Mouse (Mus musculus): ENCODE measurements around the gene Fcrla. TPM values are rescaled to one million over a fixed set of nuclear protein-coding genes. Genes with fewer than 3 reads are reported as not detected.

Gene Fcrla
- total RNA-seq, 1 experiment from 2014 or later = not detected

DNA sequence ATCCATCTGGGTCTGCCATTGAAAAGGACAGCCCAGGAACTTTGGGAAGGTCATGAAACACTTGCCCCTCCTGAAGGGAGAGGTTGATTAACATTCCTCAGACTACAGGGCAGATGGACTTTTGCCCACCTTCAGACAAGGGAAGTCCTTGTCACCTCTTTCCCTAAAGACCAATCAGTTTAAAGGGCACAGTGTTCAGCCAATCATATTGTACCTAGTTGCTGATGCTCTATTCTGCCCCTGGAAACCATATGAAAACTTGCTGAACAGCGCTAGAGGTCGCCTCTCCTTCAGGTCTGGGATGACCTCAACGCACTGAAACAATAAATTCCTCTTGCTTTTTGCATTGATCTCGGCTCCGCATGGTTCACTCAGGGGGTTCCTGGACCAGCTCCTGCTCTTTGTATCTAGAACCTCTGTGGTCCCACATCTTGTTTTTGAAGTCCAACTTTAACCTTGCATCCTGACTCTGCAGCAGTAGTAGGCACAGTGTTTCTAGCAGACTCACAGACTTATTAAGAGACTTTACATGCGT lies 6.1 kb upstream of the Fcrla start:
- ATAC-seq (replicated peaks; ENCODE audit: low read depth, poor library complexity, severe bottlenecking) = no peak

DNA sequence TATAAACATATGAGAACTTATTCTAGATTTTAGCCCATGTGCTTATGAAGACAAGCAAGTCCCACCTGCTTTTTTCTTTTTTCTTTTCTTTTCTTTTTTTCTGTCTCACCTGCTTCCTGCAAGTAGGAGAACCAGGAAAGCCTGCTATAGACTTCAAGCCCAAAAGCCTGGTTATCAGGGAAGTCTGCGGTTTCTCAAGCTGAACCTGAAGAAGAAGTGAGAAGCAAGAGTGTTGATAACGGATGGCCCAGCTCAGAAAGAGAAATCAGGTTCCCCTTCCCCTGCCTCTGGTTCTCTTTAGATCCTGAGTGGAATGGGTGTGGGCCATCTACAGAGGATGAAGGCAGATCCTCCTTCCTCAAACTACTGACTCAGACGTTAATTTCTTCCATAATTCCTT lies 4.7 kb upstream of the Fcrla start:
- no peak for ATAC-seq (replicated peaks; ENCODE audit: low read depth, poor library complexity, severe bottlenecking)

DNA sequence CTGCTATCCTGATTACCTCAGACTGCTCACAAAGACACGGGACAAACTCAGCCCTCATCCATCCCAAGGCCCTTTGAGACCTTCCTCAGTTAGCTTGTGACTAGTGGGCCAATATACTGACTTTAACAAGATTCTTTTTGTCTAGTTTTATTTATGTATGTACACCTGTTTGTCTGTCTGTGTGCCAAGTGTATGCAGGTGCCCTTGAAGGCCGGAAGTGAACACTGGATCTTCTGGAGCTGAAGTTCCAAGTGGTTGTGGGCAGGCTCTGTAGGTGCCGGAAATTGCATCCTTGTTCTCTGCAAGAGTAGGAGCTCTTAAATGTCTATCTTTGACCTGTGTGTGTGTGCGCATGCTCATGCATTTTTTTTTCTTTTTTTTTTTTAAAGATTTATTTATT lies 1.9 kb upstream of the Fcrla start:
- ATAC-seq (replicated peaks; ENCODE audit: low read depth, poor library complexity, severe bottlenecking) = no peak

DNA sequence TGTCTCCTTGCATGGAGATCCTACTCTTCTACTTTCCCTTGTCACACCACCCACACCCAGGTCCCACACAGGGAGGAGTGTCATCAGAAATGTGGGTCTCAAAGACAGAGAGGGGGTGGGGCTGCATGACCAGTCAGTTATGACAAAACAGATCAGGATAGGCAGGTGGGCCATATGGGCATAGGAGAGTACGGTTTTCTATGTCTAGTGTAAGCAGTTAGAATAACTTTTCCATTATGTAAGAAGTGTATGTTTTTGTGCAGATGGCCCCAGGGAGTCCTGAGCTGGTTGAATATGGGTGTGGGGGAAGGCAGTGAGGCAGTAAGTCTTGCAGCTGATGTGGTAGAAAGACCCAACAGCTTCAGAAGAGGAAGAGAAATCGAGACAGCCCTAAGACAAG lies 1.1 kb upstream of the Fcrla start:
- ATAC-seq (replicated peaks; ENCODE audit: low read depth, poor library complexity, severe bottlenecking) = no peak

DNA sequence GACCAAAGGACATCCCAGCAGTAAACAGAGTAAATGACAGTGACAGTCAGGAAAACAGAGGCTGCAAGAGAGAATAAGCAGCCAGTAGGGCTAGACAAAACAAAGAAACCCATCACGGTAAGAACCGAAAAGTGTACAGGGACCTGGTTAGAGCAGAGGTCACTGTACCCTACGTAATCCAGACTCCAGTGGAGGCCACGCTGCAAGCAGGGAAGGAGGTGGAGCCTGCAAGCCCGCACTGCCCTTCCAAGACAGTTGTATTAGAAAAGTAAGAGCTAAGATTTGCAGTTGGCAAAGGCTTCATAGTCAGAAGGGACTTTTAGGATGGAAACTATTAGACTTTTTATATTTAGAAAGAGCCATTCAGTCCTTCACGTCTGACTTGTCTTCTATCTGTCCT lies 442 bp downstream of the Fcrla start:
- no peak for ATAC-seq (replicated peaks; ENCODE audit: low read depth, poor library complexity, severe bottlenecking)

DNA sequence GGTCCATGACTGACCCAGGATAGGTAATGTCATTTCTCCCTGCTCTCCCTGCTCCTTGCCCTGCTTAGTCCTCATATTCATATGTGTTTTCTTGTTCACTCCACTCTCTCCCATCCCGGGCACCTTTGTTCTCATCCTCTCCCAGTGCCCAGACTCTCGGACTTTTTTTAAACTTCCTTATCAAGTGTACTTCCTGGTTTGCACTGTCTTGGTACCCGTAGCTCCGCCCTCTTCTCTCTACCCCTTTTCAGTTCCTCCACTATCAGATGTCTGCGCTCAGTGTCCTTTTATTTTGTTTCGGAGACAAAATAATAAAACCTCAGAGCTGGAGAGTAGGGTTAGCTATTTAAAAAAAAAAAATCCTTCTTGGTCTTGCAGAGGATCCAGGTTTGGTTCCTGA lies 2.9 kb downstream of the Fcrla start:
- ATAC-seq (replicated peaks; ENCODE audit: low read depth, poor library complexity, severe bottlenecking) = peak; percentile 98

DNA sequence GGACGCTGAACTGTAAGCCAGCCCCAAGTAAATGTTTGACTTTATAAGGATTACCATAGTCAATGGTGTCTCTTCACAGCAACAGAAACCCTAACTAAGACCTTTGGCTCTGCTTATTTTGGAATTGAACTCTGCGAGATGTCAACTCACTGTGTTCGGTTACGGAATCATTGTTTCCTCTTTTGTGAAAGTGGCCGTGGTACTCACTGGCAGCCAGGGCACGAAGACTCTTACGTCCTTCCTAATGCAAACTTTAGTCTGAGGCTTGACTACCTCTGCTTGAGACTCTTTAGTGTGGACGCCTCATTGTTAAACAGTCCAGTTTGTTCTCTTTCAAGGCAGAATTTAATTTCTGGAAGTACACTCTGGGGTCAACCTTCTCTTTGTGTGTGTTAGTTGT lies 8.1 kb downstream of the Fcrla start:
- no peak for ATAC-seq (replicated peaks; ENCODE audit: low read depth, poor library complexity, severe bottlenecking)

DNA sequence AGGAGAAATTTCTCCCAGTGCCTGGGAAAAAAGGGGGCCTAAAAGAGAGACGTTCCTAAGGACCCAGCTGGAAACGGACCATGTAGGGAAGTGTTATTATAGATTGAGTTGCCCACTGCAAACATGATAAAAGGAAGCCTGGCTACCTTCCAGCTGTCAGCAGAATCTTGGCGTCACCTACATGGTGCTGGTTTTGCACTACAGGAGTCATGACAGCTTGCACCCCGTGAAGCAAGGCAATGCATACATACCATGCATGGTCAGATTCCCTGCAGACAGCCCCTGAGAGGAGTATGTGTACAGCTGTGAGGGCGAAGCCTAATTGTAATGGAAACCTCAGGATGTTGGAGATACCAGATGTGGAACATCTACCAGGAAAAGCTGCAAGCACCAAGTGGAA lies 11.7 kb downstream of the Fcrla start:
- no peak for ATAC-seq (replicated peaks; ENCODE audit: low read depth, poor library complexity, severe bottlenecking)

DNA sequence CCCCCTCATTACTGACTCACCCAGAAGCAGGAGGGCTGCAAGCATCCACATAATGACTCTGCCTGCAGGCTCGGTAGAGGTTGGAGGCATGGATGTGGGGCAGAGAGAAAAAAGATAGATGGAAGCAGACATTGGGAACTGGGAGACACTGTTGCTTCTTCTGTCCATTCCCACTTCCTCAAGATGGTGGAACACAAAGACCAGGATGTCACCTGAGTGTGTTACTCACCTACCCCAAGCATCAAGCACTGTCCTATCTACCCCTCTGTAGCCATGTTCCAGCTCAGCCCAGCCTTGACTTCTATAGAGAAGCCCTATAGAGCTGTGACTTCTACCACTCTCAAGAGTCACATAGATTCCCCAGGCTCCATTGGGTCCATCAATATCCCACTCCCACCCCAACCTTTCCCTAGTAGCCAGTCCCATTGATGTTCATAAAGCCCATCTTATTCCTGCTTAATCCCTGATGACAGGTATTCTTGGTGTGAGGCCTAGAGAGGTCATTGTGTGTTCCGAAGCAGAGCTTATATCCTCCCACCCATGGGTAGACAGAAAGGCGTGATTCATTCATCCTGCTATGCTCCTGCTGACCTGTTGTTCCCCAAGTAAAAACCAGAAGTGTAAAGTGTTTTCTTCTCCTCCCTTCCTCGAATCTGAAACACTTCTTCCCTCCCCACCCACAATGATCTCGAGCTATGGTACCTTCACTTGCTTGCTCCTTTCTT lies 14.3 kb downstream of the Fcrla start, which contains the start of gene Fcrlb:
Fcrlb (minus strand) TSS at position 51 of the 725 bp plus-strand sequence.
- ATAC-seq (replicated peaks; ENCODE audit: low read depth, poor library complexity, severe bottlenecking) = no peak

DNA sequence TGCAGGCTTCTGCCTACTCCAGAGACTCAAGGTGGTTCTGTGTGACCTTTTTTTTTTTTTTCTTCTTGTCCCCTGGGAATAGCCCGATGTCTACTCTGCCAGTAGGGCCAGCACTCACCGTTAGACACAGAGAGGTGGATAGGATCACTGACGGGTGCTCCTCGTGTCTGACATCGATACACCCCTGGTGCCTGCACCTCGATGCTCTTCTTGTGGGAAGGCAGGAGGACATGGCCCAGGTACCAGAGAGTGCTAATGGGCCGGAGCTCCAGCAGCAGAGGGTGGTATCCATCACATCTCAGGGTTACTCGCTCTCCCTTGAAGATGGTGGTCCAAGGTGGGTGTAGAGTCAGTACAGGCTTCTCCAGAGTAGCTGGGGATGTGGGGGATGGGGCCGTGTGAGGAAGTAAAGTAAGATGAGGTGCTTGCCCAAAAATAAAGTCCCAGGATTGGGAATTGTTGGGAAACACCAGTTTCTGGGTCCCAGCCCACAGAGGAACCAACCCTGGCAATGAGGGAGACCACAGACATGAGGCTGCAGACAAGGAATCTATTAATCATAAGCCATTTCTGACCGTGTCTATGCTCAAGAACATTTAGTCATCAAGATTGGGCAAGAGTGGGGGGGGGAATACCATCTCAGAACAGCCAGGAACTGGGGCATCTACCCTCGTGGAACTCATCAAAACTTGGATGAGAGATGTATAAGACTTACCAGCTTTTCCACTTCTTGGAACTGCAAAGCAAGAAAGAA lies 15.3 kb downstream of the Fcrla start:
- ATAC-seq (replicated peaks; ENCODE audit: low read depth, poor library complexity, severe bottlenecking) = peak; percentile 31

DNA sequence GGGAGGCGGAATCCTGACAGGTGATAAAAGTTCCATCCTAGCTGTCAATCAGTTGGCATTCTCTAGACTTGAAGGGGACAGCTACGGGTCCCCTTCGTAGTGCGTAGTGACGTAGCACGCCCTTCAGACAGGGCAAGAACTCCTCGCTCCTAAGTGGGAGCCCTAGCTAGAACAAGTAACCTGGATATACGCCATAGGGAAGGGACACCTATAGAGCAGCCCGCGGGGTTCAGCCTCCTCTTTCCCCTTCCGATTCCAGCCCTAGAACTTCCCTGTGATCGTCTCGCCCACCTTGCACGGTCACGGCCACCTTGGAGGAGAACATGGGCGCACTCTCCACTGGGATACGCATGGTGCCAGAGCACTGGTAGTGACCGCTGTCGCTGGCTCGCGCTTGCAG lies 19.0 kb downstream of the Fcrla start:
- ATAC-seq (replicated peaks; ENCODE audit: low read depth, poor library complexity, severe bottlenecking) = peak; percentile 38

DNA sequence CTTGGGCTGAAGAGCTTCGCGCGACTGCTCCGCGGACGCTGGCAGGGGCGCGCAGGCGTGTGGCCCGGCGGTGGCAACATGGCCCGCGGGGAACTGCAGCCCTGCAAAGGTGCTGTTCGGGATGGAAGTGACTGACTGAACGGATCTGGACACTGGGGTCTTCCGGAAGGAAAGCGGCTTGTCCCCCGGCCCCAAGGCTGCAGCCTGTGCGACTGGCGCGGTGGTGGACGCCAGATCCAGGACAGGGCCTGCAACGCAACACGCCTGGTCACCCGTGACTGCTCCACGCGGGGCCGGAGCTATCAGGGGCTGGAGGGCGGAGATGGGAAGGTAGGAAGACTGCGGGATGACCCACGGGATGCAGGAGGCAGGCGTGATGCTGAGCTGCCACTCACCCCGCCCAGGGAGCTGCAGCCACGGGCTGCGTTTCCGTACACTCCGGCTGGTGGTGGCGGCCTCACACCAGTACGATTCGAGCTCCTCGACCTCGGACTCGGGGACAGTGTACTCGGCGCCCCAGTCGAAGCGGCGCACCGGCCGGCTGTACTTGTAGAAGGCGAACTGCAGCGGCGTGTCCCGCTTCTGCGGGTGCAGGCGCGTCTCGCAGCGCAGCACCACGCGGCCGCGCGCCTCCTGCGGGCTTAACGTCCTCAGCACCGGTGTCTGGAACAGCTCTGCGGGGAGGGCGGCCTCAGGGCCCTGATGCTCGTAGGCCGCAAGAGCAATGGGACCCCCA lies 19.8 kb downstream of the Fcrla start:
- ATAC-seq (replicated peaks; ENCODE audit: low read depth, poor library complexity, severe bottlenecking) = peak; percentile 56

DNA sequence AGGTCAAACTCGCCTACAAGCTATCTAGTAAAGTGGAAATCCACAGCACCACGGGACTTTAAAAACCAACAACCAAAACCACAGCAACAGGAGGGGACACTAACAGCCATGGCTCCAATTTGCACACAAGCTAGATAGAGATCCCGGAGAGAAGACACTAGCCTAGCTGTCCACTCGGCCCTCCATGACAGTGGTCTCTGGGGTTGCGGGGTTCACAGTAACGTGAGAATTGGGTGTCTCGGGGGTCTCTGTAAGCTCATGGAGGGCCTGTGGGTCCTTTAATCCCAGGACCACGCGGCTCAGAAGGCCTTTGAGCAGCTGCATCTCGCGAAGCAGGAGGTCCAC lies 20.3 kb downstream of the Fcrla start:
- no peak for ATAC-seq (replicated peaks; ENCODE audit: low read depth, poor library complexity, severe bottlenecking)

DNA sequence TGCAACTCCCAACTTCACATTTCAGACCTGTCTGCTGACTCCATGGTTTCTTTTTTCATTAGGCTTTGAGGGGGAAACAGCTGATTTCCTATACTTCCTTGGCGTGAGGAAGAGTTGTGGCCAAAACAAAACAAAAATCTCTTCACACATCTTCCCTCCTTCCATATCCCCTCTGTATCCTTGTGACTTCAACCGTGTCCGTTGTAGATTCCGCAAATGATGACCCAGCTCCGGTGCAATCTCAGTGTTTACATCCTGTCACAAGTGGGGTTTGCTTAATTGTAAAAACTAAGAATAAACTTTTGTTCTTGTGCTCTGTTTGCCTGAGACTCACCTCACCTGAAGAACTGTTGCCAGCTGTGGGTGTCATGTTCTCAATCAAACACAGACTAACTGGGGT lies 23.9 kb downstream of the Fcrla start:
- ATAC-seq (replicated peaks; ENCODE audit: low read depth, poor library complexity, severe bottlenecking) = no peak

DNA sequence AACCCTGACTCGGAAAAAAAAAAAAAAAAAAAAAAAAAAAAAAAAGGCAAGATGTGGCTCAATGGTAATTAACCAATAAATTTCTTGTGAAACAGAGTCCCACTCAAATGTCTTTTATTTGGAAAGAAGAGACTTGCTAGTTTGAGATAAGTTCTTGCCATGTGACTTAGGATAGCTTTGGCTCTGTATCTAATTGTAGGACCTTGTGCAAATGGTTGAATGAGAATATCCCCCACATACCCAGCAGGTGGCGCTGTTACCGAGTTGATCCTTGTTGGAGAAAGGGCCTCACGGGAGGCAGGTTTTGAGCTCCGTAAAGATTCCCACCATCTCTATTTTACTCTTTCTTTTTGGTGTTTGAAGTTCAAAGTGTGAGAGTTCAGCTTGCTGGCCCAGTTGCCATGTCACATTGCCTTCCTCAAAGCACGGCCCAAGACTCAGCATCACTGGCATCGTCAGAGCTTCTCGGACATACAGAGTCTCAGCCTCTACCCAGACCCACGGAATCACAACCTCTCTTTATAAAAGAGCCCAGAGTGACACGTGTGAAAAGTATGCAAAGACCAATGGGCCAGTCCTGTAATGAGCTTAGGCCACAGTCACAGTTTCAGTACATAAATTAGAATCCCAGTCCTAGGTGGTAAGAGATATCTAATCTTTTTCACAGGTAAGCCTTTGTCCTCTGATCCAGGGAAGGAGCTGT lies 25.7 kb downstream of the Fcrla start:
- peak; percentile 83 for ATAC-seq (replicated peaks; ENCODE audit: low read depth, poor library complexity, severe bottlenecking)

DNA sequence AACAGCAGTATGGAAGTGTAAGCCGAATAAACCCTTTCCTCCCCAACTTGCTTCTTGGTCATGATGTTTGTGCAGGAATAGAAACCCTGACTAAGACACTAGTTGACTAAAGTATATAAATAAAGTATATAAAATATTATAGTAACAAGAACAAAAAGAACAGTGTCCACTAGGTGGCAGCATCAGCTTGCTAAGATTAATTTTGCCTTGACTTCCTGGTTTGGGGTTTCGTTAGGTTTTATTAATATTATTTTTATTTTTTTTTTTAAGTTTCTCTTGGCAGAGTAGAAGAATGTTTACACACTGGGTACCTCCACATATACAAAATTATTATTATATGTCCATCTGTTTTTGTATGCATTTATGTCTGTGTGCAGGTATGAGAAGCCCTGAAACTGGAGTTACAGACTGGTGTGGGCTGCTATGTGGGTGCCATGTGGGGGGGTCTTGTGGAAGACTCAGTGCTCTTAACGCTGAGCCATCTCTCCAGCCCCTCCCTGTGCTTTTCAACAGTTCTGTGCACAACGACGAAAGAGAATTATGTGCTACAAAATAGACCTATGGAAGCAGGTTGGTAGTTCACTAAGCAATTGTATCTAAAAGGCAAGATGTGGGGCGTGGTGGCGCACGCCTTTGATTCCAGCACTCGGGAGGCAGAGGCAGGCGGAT lies 26.4 kb downstream of the Fcrla start:
- ATAC-seq (replicated peaks; ENCODE audit: low read depth, poor library complexity, severe bottlenecking) = peak; percentile 27; the same call in 1 of the 2 replicates

DNA sequence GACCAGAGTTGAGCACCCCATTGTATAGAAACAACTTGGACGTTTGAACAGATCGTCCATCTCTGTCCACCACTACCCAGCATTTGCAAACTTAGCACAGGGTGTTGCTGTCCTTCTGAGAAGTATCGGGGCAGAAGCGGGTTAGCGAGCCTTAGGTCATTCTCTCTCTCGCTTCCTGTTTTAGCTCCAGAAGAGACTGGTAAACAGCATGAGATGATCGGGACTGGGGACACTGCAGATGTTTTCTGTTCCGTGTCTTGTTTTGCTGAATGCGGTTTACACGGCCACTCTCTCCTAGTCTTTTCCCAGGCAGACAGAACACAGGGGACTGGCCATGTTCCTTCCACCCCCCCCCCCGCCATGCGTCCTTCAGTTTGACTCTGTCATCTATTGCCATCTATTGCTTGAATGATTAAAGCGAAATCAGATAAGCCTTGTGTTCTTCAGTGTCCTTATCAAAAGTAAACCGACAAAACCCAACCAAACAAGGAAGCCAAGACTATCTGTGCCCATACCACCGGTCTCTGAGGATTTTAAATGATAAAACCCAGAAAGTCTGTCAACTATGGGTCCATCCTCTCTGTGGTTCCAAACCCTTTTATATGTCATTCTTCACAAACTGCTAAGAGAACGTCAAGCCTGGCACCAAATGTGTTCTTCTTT lies 28.8 kb downstream of the Fcrla start:
- no peak for ATAC-seq (replicated peaks; ENCODE audit: low read depth, poor library complexity, severe bottlenecking)

DNA sequence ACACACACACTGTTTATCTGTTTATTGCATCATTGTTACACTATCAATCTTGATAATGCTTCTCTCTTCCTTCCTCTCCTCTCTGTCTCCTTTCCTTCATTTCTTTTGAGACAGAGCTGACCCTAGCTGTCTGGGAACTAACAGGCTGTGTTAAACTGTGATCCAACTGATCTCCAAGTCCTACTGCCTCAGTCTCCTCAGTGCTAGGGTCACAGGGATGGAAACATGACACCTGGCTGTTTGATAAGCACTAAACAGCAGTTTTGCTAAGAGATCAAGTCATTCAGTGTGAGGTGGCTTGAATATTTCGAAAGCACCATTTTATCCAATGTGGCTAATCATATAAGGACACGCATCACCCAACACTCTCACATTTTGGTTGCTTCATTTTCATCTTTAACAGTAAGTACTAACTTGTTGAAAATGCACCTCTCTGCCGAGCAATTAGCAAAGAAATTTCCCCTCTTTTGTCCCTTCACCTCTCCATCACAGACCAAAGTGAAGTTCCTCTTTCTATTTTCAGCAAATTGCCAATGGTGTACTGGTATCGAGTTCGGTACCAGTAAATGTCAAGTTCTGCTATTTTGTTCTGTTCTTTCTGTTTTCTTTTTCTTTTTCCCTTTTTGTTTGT lies 30.6 kb downstream of the Fcrla start:
- ATAC-seq (replicated peaks; ENCODE audit: low read depth, poor library complexity, severe bottlenecking) = no peak
